Mouse (Mus musculus) erythroid progenitor cell, adult 5-6 weeks (primary cell): Measurements from ENCODE around the gene Ankmy1. TPM values are rescaled to one million over a fixed set of nuclear protein-coding genes. Genes with fewer than 3 reads are reported as not detected.

ENCODE experiments used
- ATAC-seq: replicated peaks from 2 replicates; pipeline ENCODE4 v1.8.0; 2016; ENCODE audit warnings: moderate number of reproducible peaks, mild to moderate bottlenecking, moderate TSS enrichment, inconsistent platforms; ENCODE audit not compliant: poor library complexity, low FRiP score, severe bottlenecking
- total RNA-seq, 2 experiments: library from RNA; stranded (forward) in 1 of 2; stranded (reverse) in 1 of 2; fragments of 150-400 nt in 1 of 2; fragments of 186-747, 209-891 nt in 1 of 2; gene quantifications; 2 replicates each; pipeline versions ENCODE4 v1.2.3 to v1.2.4; 2015 to 2017; ENCODE audit warnings: low replicate concordance in 2 of 2

Ankmy1 gene
- total RNA-seq, 2 experiments from 2014 or later: 0.76 TPM; not detected in 1

GRCm38 (mm10) chr1:92833987-92834706, 68.6 kb downstream of the Ankmy1 start:
- no peak for ATAC-seq

- ATAC-seq: no peak
Measured at GRCm38 (mm10) chr1:92832011-92833010, 70.4 kb downstream of the Ankmy1 start.

- ATAC-seq: no peak
Measured at GRCm38 (mm10) chr1:92831188-92832001, 71.3 kb downstream of the Ankmy1 start, which contains the start of gene Gpc1. TSS of gene Gpc1 (plus strand) at chr1:92831645.

GRCm38 (mm10) chr1:92830626-92831187, 72.0 kb downstream of the Ankmy1 start:
- ATAC-seq: no peak

- no peak for ATAC-seq
Measured at GRCm38 (mm10) chr1:92815756-92816294, 86.9 kb downstream of the Ankmy1 start.

GRCm38 (mm10) chr1:92815100-92815499, 87.6 kb downstream of the Ankmy1 start:
- no peak for ATAC-seq

- no peak for ATAC-seq
Measured at GRCm38 (mm10) chr1:92814319-92814718, 88.4 kb downstream of the Ankmy1 start.

Other genes with a start within 250 kb of the Ankmy1 start
- gene Gpc1, start 71.3 kb downstream of the Ankmy1 start, total RNA-seq (2015; ENCODE audit: low replicate concordance): 4.0 and 8.4 TPM in 2 replicates
- gene Gpc1, start 71.3 kb downstream of the Ankmy1 start, total RNA-seq (2017; ENCODE audit: low replicate concordance): 3.7 and 4.7 TPM in 2 replicates
- 6.1 and 8.0 TPM in 2 replicates for gene Dusp28, start 4.1 kb upstream of the Ankmy1 start, total RNA-seq (2015; ENCODE audit: low replicate concordance)
- 0.26 and 8.5 TPM in 2 replicates for gene Dusp28, start 4.1 kb upstream of the Ankmy1 start, total RNA-seq (2017; ENCODE audit: low replicate concordance)
- 6.5 and 20.1 TPM in 2 replicates for gene Rnpepl1, start 7.9 kb upstream of the Ankmy1 start, total RNA-seq (2015; ENCODE audit: low replicate concordance)
- gene Rnpepl1, start 7.9 kb upstream of the Ankmy1 start, total RNA-seq (2017; ENCODE audit: low replicate concordance): 9.6 and 15.3 TPM in 2 replicates
- gene Capn10, start 31.5 kb upstream of the Ankmy1 start, total RNA-seq (2015; ENCODE audit: low replicate concordance): 5.9 and 19.5 TPM in 2 replicates
- gene Capn10, start 31.5 kb upstream of the Ankmy1 start, total RNA-seq (2017; ENCODE audit: low replicate concordance): 3.3 and 8.6 TPM in 2 replicates
- gene Gpr35, start 48.0 kb upstream of the Ankmy1 start, total RNA-seq (2015; ENCODE audit: low replicate concordance): 2.5 and 6.3 TPM in 2 replicates
- gene Gpr35, start 48.0 kb upstream of the Ankmy1 start, total RNA-seq (2017; ENCODE audit: low replicate concordance): 1.8 TPM in 1 of 2 replicates, not detected in the other
- not detected in 2 replicates for gene Aqp12, start 103.4 kb upstream of the Ankmy1 start, total RNA-seq (2015; ENCODE audit: low replicate concordance)
- gene Aqp12, start 103.4 kb upstream of the Ankmy1 start, total RNA-seq (2017; ENCODE audit: low replicate concordance): not detected in 2 replicates
- 0.36 TPM in 1 of 2 replicates, not detected in the other for gene Kif1a, start 199.0 kb upstream of the Ankmy1 start, total RNA-seq (2015; ENCODE audit: low replicate concordance)
- gene Kif1a, start 199.0 kb upstream of the Ankmy1 start, total RNA-seq (2017; ENCODE audit: low replicate concordance): not detected in 2 replicates
- gene Agxt, start 232.3 kb upstream of the Ankmy1 start, total RNA-seq (2015; ENCODE audit: low replicate concordance): not detected in 2 replicates
- not detected in 2 replicates for gene Agxt, start 232.3 kb upstream of the Ankmy1 start, total RNA-seq (2017; ENCODE audit: low replicate concordance)